Mouse (Mus musculus) left cerebral cortex, postnatal 25 days (tissue): ENCODE data around the gene Uba2. TPM values are rescaled to one million over a fixed set of nuclear protein-coding genes. Genes with fewer than 3 reads are reported as not detected.

Source experiments
- DNase-seq, 2 experiments: peaks; one replicate each; pipeline ENCODE4 v3.0.0; 2022; ENCODE audit warnings: low spot score in 2 of 2, mixed read lengths in 1 of 2
- intact Hi-C: fragments of 180-260 bp; cut with DNase I; formaldehyde crosslinking; loops from one replicate; pipeline ENCODE4 v1.15.1; 2025
- total RNA-seq, 2 experiments: library from RNA; stranded (reverse); gene quantifications; 2 replicates each; pipeline ENCODE4 v1.2.3; 2021

Uba2 gene
- total RNA-seq, 2 experiments from 2014 or later = 87.2 to 91.5 TPM

GRCm38 (mm10) chr7:34116601-34117000 is 52.8 kb downstream of the Uba2 start:
- DNase-seq = no peak
- intact Hi-C loops = no loop called here

GRCm38 (mm10) chr7:34109190-34109589 is 60.2 kb downstream of the Uba2 start:
- intact Hi-C loops = no loop called here
- DNase-seq = no peak

- intact Hi-C loops = no loop called here
- DNase-seq = no peak
These were observed 68.1 kb downstream of the Uba2 start for GRCm38 (mm10) chr7:34101276-34101675.

- intact Hi-C loops = no loop called here
- DNase-seq = no peak
These were observed 69.4 kb downstream of the Uba2 start for GRCm38 (mm10) chr7:34100002-34100401.

GRCm38 (mm10) chr7:34094911-34095481 is 74.4 kb downstream of the Uba2 start, which contains the start of gene Scgb1b30:
Gene Scgb1b30, plus strand, starts transcription at chr7:34095431.
- intact Hi-C loops = no loop called here
- DNase-seq = no peak

Other genes starting within 250 kb of the Uba2 start
- not detected for gene Scgb2b26, start 224.6 kb downstream of the Uba2 start, total RNA-seq
- not detected for gene Scgb2b27, start 155.7 kb downstream of the Uba2 start, total RNA-seq
- not detected for gene Scgb1b27, start 148.1 kb downstream of the Uba2 start, total RNA-seq
- not detected for gene Scgb1b30, start 74.2 kb downstream of the Uba2 start, total RNA-seq
- gene Wtip, start 36.3 kb downstream of the Uba2 start, total RNA-seq = 10 to 100 TPM; 10.6 to 11.3 TPM
- gene Pdcd2l, start 27.1 kb upstream of the Uba2 start, total RNA-seq = 10 to 100 TPM; 20.8 to 25.5 TPM
- 100 to 1,000 TPM; 657 to 693 TPM for gene Gpi1, start 60.7 kb upstream of the Uba2 start, total RNA-seq
- gene Gm6096, start 81.4 kb upstream of the Uba2 start, total RNA-seq = not detected
- 10 to 100 TPM; 42.6 to 43.0 TPM for gene 4931406P16Rik, start 144.0 kb upstream of the Uba2 start, total RNA-seq
- 10 to 100 TPM; 76.3 to 79.6 TPM for gene Lsm14a, start 223.7 kb upstream of the Uba2 start, total RNA-seq